Mouse (Mus musculus) liver, embryonic 14.5 days (tissue): ENCODE data around the gene Foxl1. TPM values are rescaled to one million over a fixed set of nuclear protein-coding genes. Genes with fewer than 3 reads are reported as not detected.

ENCODE experiments used
- ATAC-seq: fragments of 200-750 bp; cut with Nextera tagmentation; 2 replicates; pipeline ENCODE4 v1.8.0; 2017; ENCODE audit warnings: moderate number of reproducible peaks, mild to moderate bottlenecking, moderate library complexity; ENCODE audit not compliant: insufficient read depth
- DNase-seq, 3 experiments: peaks; one replicate each; pipeline ENCODE4 v3.0.0-alpha.2; 2012 to 2013; ENCODE audit warnings: low read depth in 3 of 3, low spot score in 3 of 3
- H3K27ac ChIP-seq: fragments of 300-500 bp; sonication (generic); 2 replicates; pipeline ENCODE4 v1.5.1; 2014; ENCODE audit warnings: moderate library complexity, mild to moderate bottlenecking, control low read depth, inconsistent platforms
- H3K27me3 ChIP-seq: fragments of 300-500 bp; sonication (generic); 2 replicates; pipeline ENCODE4 v1.6.1; 2014; ENCODE audit warnings: mild to moderate bottlenecking, low read length, moderate library complexity; ENCODE audit not compliant: control insufficient read depth, insufficient read depth
- H3K36me3 ChIP-seq: fragments of 300-500 bp; sonication (generic); replicated peaks from 2 replicates; pipeline ENCODE4 v1.6.1; 2014; ENCODE audit warnings: low read depth; ENCODE audit not compliant: control insufficient read depth, insufficient read depth
- H3K4me1 ChIP-seq, 2 experiments: fragments of 200-500 bp in 1 of 2; fragments of 300-500 bp in 1 of 2; sonication (generic) in 1 of 2; replicated peaks; 2 replicates each; pipeline ENCODE4 v1.6.1; 2012 to 2014; ENCODE audit warnings: antibody characterized with exemption in 1 of 2, inconsistent platforms in 1 of 2, low read length in 1 of 2; ENCODE audit not compliant: control insufficient read depth in 2 of 2, insufficient read depth in 2 of 2
- H3K4me2 ChIP-seq: fragments of 300-500 bp; sonication (generic); 2 replicates; pipeline ENCODE4 v1.6.1; 2014; ENCODE audit warnings: low read depth, mild to moderate bottlenecking, control low read depth, moderate library complexity
- H3K4me3 ChIP-seq, 2 experiments: fragments of 200-500 bp in 1 of 2; fragments of 300-500 bp in 1 of 2; sonication (generic) in 1 of 2; 2 replicates each; pipeline ENCODE4 v1.5.1; 2012 to 2014; ENCODE audit warnings: low read depth in 2 of 2, low read length in 2 of 2, mild to moderate bottlenecking in 2 of 2, control low read depth in 1 of 2, inconsistent platforms in 1 of 2, moderate library complexity in 1 of 2; ENCODE audit not compliant: insufficient read depth in 1 of 2
- H3K9ac ChIP-seq: fragments of 300-500 bp; sonication (generic); replicated peaks from 2 replicates; pipeline ENCODE4 v1.6.1; 2014; ENCODE audit warnings: mild to moderate bottlenecking, control low read depth, moderate library complexity
- H3K9me3 ChIP-seq: fragments of 300-500 bp; sonication (generic); 2 replicates; pipeline ENCODE4 v1.6.1; 2016; ENCODE audit warnings: low read length, mixed read lengths; ENCODE audit not compliant: control insufficient read depth
- CTCF ChIP-seq: IDR thresholded peaks from 2 replicates; pipeline ENCODE4 v1.5.1; 2016; ENCODE audit warnings: antibody characterized with exemption, low read depth, control low read depth
- EP300 ChIP-seq: IDR thresholded peaks from 2 replicates; pipeline ENCODE4 v1.6.1; 2016; ENCODE audit warnings: antibody characterized with exemption, low read depth
- WGBS: fragments of 180-500 bp; shearing (Covaris S2); extraction: QIAGEN DNeasy Blood & Tissue Kit; methylation state at CpG from one replicate; pipeline ENCODE4 v1.1.7; 2014; ENCODE audit not compliant: insufficient replicate concordance; 5-methylcytosine and 5-hydroxymethylcytosine counted together
- polyA plus RNA-seq, 2 experiments: library from polyadenylated mRNA; depleted of rRNA in 1 of 2; stranded (reverse) in 1 of 2; unstranded in 1 of 2; fragments of >200 nt; fragmentation: Nextera tagmentation in 1 of 2; extraction: Ambion mirVana in 1 of 2; gene quantifications; 2 replicates each; pipeline versions ENCODE4 v1.2.1 to v1.2.3; 2012 to 2014

Foxl1 gene
- polyA plus RNA-seq, 2 experiments, result 0.07 to 0.08 TPM

GRCm38 (mm10) chr8:121158812-121159211, 31.1 kb downstream of the Foxl1 start:
- Histone ChIP-seq H3K27me3 (no peaks in the 10 kb centered on the region), H3K36me3 (no peaks in the 10 kb centered on the region), H3K9ac (no peak overlapping the region), H3K9me3 (no peaks in the 10 kb centered on the region), H3K4me2 (no peak overlapping the region), H3K27ac (no peak overlapping the region), H3K4me3 (no peak overlapping the region), H3K4me1 (no peaks in the 10 kb centered on the region)
- no peak for TF ChIP-seq EP300
- TF ChIP-seq CTCF, result no peak
- DNase-seq (no peak), ATAC-seq (no peak)
- WGBS, result 47% methylated on average over 13 of the region's 13 CpGs

DNA sequence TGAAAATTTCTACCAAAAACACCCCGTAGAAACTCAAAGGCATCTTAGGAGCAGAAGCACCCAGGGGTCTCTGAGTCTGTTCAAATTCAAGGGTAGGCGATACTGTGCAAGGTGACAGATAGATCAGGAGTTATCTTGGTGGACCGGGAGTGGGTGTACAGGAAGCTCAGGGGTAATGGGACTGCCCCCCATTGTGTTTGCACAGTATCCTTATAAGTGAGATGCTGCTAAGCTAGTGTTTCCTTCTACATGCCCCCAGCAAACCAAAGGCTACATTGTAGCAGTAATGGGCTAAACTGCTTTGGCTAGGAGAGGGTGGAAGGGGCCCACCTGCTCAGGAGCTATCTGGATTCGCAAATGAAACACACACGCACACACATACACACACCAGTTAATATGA, 33.7 kb downstream of the Foxl1 start:
- ATAC-seq (no peak), DNase-seq (no peak)
- WGBS, result 51% methylated on average over 5 of the region's 5 CpGs
- Histone ChIP-seq H3K4me1 (no peaks in the 10 kb centered on the region; a peak in 1 of 4 replicates), H3K9me3 (no peaks in the 10 kb centered on the region), H3K27ac (no peak overlapping the region), H3K4me3 (no peak overlapping the region), H3K4me2 (no peak overlapping the region), H3K36me3 (no peaks in the 10 kb centered on the region), H3K27me3 (no peaks in the 10 kb centered on the region), H3K9ac (no peak overlapping the region)
- TF ChIP-seq CTCF (no peak), EP300 (no peak)

- ATAC-seq, result no peak
- Histone ChIP-seq H3K4me3 (no peak overlapping the region), H3K4me2 (no peak overlapping the region), H3K9ac (no peak overlapping the region), H3K27ac (no peak overlapping the region), H3K27me3 (no peaks in the 10 kb centered on the region), H3K36me3 (no peaks in the 10 kb centered on the region), H3K9me3 (no peaks in the 10 kb centered on the region), H3K4me1 (no peaks in the 10 kb centered on the region; a peak in 1 of 4 replicates)
- WGBS, result 34% methylated on average over 4 of the region's 4 CpGs
- TF ChIP-seq CTCF (no peak), EP300 (no peak)
- DNase-seq, result no peak
Observed at GRCm38 (mm10) chr8:121162413-121162812, 34.7 kb downstream of the Foxl1 start.

DNA sequence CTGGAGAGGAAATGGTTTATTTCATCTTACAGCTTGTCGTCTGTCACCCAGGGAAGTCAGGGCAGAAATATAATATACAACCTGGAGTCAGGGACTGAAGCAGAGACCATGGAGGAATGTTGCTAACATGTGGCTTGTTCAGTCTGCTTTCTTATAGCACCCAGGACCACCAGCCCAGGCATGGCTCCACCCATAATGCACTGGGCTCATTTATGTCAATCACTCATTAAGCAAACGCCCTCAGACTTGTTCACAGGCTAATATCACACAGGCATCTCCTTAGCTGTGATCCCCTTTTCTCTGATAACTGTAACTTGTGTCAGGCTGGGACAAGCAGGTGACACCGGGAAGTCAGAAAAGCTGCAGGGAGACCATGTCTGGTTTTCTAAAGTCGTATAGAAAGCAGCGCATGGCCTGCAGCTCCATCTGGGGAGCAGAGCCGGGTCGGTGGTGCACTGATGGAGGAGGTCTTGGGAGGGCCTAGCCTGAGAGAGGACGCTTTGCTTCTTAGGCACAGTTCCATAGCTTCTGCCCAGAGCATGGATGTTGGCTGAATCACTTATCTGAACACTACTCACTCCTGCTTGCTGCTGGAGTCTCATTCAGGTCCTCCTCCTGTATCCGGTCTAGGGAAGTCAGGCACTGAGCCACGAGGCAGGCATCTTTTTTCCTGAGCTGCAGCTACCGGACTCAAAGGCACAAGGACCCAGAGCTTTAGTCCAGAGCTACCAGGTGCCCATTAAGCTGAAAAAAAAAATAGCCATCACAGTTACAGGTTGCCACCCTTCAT, 35.4 kb downstream of the Foxl1 start:
- no peak for ATAC-seq
- Histone ChIP-seq H3K9ac (no peak overlapping the region), H3K4me3 (no peak overlapping the region), H3K27me3 (no peaks in the 10 kb centered on the region), H3K27ac (no peak overlapping the region), H3K4me2 (no peak overlapping the region), H3K4me1 (no peaks in the 10 kb centered on the region; a peak in 1 of 4 replicates), H3K36me3 (no peaks in the 10 kb centered on the region), H3K9me3 (no peaks in the 10 kb centered on the region)
- no peak for TF ChIP-seq CTCF
- TF ChIP-seq EP300, result no peak
- 55% methylated on average over 11 of the region's 11 CpGs for WGBS
- DNase-seq, result no peak

- Histone ChIP-seq H3K4me1 (no peaks in the 10 kb centered on the region; a peak in 1 of 4 replicates), H3K27ac (no peak overlapping the region), H3K27me3 (no peaks in the 10 kb centered on the region), H3K36me3 (no peaks in the 10 kb centered on the region), H3K9me3 (no peaks in the 10 kb centered on the region), H3K4me2 (no peak overlapping the region), H3K9ac (no peak overlapping the region), H3K4me3 (no peak overlapping the region)
- WGBS, result 40% methylated on average over 8 of the region's 8 CpGs
- ATAC-seq (no peak), DNase-seq (no peak)
- no peak for TF ChIP-seq CTCF
Observed at GRCm38 (mm10) chr8:121164017-121164469, 36.3 kb downstream of the Foxl1 start.
